Mouse (Mus musculus): ENCODE measurements around the gene Gstm1. TPM values are rescaled to one million over a fixed set of nuclear protein-coding genes. Genes with fewer than 3 reads are reported as not detected.
"Not testable (repeated sequence)": the region's sequence is repeated elsewhere in the genome, so short reads cannot be mapped to it uniquely, and the experiment has no call there.

Gstm1 gene
- total and polyA plus RNA-seq, 3 experiments: 334 to 658 (median 410) TPM

DNA sequence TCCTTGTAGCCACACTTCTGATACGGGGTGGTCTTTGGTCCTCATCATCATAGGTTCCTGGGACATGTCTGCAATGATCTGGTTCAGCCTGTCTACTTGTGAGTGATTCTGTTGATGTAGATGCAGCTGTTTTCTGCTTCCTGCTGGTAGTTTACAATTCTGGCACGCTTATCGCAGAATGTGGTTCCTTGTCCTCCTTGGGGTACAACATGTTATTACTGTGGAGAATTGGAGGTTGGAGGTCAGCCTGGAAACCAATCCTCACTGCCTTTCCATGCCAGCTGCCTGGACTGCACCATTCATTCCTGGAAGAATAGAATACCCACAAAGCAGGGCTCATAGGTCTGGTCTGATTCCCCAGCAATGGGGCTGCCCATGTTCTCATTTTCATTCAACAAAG is 18.3 kb downstream of the Gstm1 start:
- intact Hi-C loops (cut with DNase I): no loop called here
- WGBS: 74% methylated on average over 3 of the region's 3 CpGs

DNA sequence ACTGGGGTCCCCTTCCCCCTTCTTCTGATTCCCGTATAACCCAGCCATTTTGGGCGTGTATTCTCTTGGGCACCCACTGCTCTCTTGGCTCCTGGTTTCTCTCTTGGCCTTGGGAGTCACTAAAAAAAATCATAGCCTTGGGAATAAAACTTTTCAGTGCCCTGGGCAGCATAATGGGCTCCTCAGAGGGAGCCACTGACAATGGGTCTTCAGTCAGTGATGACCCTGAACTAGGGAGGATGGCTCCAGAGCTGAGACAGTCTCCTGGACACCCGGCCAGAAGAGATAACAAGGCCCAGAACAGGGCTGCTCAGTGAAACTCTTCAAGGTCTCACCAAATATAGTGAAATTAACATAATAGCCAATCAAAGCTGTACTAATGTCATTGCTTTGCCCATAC is 19.2 kb downstream of the Gstm1 start:
- WGBS: 85% methylated on average over 3 of the region's 3 CpGs
- intact Hi-C loops (cut with DNase I): no loop called here
- Histone ChIP-seq H3K27ac (no peak overlapping the region), H3K36me3 (ENCODE audit: control insufficient read depth, insufficient read depth, low read length) (peaks cover 2% of the 10 kb centered on the region; the same call in 1 of the 2 replicates), H3K4me1 (ENCODE audit: control insufficient read depth, insufficient read depth, low read length) (peaks cover 4% of the 10 kb centered on the region), H3K27me3 (ENCODE audit: control insufficient read depth, insufficient read depth, low read length) (no peaks in the 10 kb centered on the region), H3K9ac (ENCODE audit: low read depth, low read length) (no peak overlapping the region), H3K4me3 (no peak overlapping the region), H3K79me2 (replicated peaks; ENCODE audit: control insufficient read depth, insufficient read depth, low read length) (no peaks in the 10 kb centered on the region)
- TF ChIP-seq POLR2A (IDR thresholded peaks at IDR 0.05; ENCODE audit: insufficient read depth, low read depth, low read length) (no peak), CTCF (IDR thresholded peaks at IDR 0.05) (no peak), EP300 (IDR thresholded peaks at IDR 0.05; ENCODE audit: insufficient read depth, low read depth, low read length) (no peak)
- DNase-seq: no peak

More for the DNA sequence above, 18.3 kb downstream of the Gstm1 start:
- Histone ChIP-seq H3K9ac (ENCODE audit: low read depth, low read length) (no peak overlapping the region), H3K4me3 (no peak overlapping the region), H3K27me3 (ENCODE audit: control insufficient read depth, insufficient read depth, low read length) (no peaks in the 10 kb centered on the region), H3K36me3 (ENCODE audit: control insufficient read depth, insufficient read depth, low read length) (peaks cover 2% of the 10 kb centered on the region; the same call in 1 of the 2 replicates), H3K27ac (no peak overlapping the region), H3K4me1 (ENCODE audit: control insufficient read depth, insufficient read depth, low read length) (peaks cover 4% of the 10 kb centered on the region), H3K79me2 (replicated peaks; ENCODE audit: control insufficient read depth, insufficient read depth, low read length) (no peaks in the 10 kb centered on the region)
- TF ChIP-seq POLR2A (IDR thresholded peaks at IDR 0.05; ENCODE audit: insufficient read depth, low read depth, low read length) (no peak), CTCF (IDR thresholded peaks at IDR 0.05) (no peak), EP300 (IDR thresholded peaks at IDR 0.05; ENCODE audit: insufficient read depth, low read depth, low read length) (no peak)
- no peak for DNase-seq

DNA sequence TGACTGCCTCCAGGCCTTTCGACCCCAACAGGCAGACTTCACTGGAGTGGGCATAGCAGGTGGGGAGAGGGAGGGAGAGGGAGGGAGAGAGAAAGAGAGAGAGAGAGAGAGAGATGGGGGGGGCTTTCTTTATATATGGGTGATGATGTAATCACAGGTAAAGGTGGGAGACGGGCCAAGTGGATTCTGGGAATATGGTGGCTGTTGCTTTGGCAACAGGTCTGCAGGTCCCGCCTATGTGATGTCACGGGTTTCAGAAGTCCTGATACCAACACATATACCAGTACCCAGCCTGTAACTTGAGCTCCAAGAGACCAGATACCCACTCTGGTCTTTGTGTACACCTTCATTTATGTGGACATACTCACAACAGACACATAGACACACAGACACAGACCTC is 21.2 kb downstream of the Gstm1 start:
- no peak for DNase-seq
- WGBS: 85% methylated on average over 4 of the region's 4 CpGs
- no peaks in the 10 kb centered on the region for H3K27me3 ChIP-seq (ENCODE audit: control insufficient read depth, insufficient read depth, low read length)

DNA sequence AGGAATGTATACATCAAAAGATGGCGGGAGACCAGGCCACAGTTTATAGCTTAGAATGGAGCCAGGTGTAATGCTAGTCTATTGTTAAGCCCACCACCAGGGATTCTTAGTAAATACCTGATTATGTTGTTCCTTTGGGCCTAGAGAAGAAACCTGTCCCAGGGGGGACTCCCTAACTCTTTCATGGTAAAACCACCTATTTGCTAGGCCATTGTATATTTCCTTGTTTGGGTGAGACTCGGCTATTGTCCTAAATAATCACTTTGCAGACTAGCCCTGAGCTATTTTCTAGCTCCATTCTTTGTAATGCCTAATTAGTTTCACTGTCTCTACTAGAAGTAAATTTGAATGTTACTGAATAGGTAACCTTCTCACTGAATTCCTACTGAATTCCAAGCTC is 21.8 kb downstream of the Gstm1 start:
- H3K9ac ChIP-seq (ENCODE audit: low read depth, low read length); H3K27me3 ChIP-seq (ENCODE audit: control insufficient read depth, insufficient read depth, low read length); H3K4me1 ChIP-seq (ENCODE audit: control insufficient read depth, insufficient read depth, low read length); intact Hi-C loops (cut with DNase I); H3K79me2 ChIP-seq (replicated peaks; ENCODE audit: control insufficient read depth, insufficient read depth, low read length); DNase-seq; H3K4me3 ChIP-seq; H3K27ac ChIP-seq; H3K36me3 ChIP-seq (ENCODE audit: control insufficient read depth, insufficient read depth, low read length): not testable (repeated sequence)
- 82% methylated on average over 2 of the region's 2 CpGs for WGBS

More for the DNA sequence above, 21.2 kb downstream of the Gstm1 start:
- Histone ChIP-seq H3K4me1 (ENCODE audit: control insufficient read depth, insufficient read depth, low read length) (peaks cover 1% of the 10 kb centered on the region; the same call in 1 of the 2 replicates), H3K27ac (no peak overlapping the region), H3K79me2 (replicated peaks; ENCODE audit: control insufficient read depth, insufficient read depth, low read length) (no peaks in the 10 kb centered on the region), H3K36me3 (ENCODE audit: control insufficient read depth, insufficient read depth, low read length) (no peaks in the 10 kb centered on the region), H3K9ac (ENCODE audit: low read depth, low read length) (no peak overlapping the region), H3K4me3 (no peak overlapping the region)
- intact Hi-C loops (cut with DNase I): no loop called here
- TF ChIP-seq EP300 (IDR thresholded peaks at IDR 0.05; ENCODE audit: insufficient read depth, low read depth, low read length) (no peak), POLR2A (IDR thresholded peaks at IDR 0.05; ENCODE audit: insufficient read depth, low read depth, low read length) (no peak), CTCF (IDR thresholded peaks at IDR 0.05) (no peak)

DNA sequence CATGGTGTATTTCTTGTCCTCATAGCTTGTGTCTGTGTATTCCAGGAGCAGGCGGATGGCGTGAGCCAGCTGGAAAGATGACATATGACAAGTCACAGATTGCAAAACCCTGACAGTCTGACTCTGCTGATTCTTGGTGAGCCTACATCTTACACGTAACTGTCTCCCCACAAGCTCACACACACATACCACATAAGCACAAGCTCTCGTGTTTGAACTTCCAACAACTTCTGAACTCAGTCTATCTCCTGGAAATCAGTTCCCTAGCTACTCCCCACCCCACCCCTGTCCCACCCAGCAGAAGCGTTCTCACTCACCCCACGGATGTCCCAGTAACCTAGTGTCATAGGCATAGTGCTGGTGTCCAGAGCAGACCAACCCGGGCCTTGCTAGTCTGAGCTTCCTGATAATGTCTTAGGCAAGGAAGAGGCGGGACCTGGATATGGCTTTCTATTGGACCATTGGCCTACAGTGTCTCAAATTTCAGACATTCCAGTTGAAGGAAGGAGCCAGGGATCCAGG is 31.7 kb downstream of the Gstm1 start, which contains the start of gene Gstm2:
Gstm2 (minus strand) TSS at position 413 of the 522 bp plus-strand sequence.
- peak; percentile 68 to 80 for DNase-seq
- H3K36me3 ChIP-seq (ENCODE audit: control insufficient read depth, insufficient read depth, low read length): no peaks in the 10 kb centered on the region
- no peaks in the 10 kb centered on the region for H3K27me3 ChIP-seq (ENCODE audit: control insufficient read depth, insufficient read depth, low read length)
- peak within 1 kb of the TSS; percentile 78 for H3K27ac ChIP-seq
- H3K4me3 ChIP-seq: peak within 1 kb of the TSS; percentile 40
- 37% methylated on average over 8 of the region's 8 CpGs for WGBS
- no peaks in the 10 kb centered on the region for H3K79me2 ChIP-seq (replicated peaks; ENCODE audit: control insufficient read depth, insufficient read depth, low read length)
- peaks cover 14% of the 10 kb centered on the region for H3K4me1 ChIP-seq (ENCODE audit: control insufficient read depth, insufficient read depth, low read length)
- intact Hi-C loops (cut with DNase I): no loop called here
- 0 out of 2 replicates have a peak within 1 kb of the TSS, but pooled peaks have one; percentile 23 for H3K9ac ChIP-seq (ENCODE audit: low read depth, low read length)
- TF ChIP-seq CTCF (IDR thresholded peaks at IDR 0.05) (no peak), POLR2A (IDR thresholded peaks at IDR 0.05; ENCODE audit: insufficient read depth, low read depth, low read length) (peak; percentile 66), EP300 (IDR thresholded peaks at IDR 0.05; ENCODE audit: insufficient read depth, low read depth, low read length) (0 out of 2 replicates have a peak, but pooled peaks have one; percentile 48)

DNA sequence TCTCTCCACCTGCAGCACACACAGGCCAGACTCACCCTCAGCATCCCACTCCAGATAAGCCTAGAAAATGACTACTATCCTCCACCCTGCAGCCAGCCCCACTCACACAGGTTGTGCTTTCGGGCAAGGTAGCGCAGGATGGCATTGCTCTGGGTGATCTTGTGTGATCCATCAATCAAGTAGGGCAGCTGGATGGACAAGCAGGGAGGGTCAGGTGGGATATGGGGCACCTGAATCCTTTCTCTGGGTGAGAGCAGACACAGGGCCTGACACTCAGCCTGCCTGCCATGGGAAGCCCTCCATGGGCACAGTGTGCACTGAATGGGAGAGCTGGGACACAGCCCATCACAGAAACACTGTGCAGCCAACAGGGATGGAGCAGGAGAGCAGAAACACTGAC is 32.6 kb downstream of the Gstm1 start:
- H3K36me3 ChIP-seq (ENCODE audit: control insufficient read depth, insufficient read depth, low read length); DNase-seq; H3K9ac ChIP-seq (ENCODE audit: low read depth, low read length); H3K27me3 ChIP-seq (ENCODE audit: control insufficient read depth, insufficient read depth, low read length); H3K79me2 ChIP-seq (replicated peaks; ENCODE audit: control insufficient read depth, insufficient read depth, low read length); intact Hi-C loops (cut with DNase I): not testable (repeated sequence)
- Histone ChIP-seq H3K27ac (peak overlapping the region; percentile 78), H3K4me3 (peak overlapping the region; percentile 40; the same call in 1 of the 2 replicates), H3K4me1 (ENCODE audit: control insufficient read depth, insufficient read depth, low read length) (peaks cover 14% of the 10 kb centered on the region)
- WGBS: 98% methylated on average over 2 of the region's 2 CpGs
